Mouse (Mus musculus) 416B (cell line): ENCODE results near the gene Gadd45a.

Experiments used
- DNase-seq: peaks from one replicate; pipeline ENCODE4 v3.0.0; 2011; ENCODE audit warnings: low read depth

The Gadd45a gene

GRCm38 (mm10) chr6:67036837-67037628, at the start of gene Gadd45a:
Gene Gadd45a, minus strand, starts transcription at chr6:67037457.
- peak; percentile 97 for DNase-seq

GRCm38 (mm10) chr6:67085850-67086437, 48.7 kb upstream of the Gadd45a start:
- DNase-seq = peak; percentile 21

DNA sequence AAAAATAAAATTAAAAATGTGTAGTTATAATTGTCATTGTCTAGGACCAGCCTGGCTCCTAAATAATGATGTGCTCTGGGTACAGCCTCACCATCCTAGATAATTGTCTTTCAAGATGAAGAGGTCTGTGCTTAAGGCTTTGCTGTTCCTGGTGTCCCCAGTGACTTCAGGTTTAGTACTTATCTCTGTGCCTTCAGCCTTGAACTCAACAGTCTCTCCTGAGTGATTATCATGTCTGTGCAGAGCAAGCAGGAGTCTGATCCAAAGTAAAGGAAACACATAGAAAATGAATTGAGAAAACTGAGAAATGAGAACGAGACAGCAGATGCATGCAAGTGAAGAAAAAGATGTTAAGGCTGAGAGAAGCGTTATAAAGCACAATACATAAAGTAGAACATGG, 47.2 kb upstream of the Gadd45a start:
- DNase-seq = no peak

- DNase-seq = no peak
These were observed 43.9 kb upstream of the Gadd45a start for GRCm38 (mm10) chr6:67081141-67081540.

DNA sequence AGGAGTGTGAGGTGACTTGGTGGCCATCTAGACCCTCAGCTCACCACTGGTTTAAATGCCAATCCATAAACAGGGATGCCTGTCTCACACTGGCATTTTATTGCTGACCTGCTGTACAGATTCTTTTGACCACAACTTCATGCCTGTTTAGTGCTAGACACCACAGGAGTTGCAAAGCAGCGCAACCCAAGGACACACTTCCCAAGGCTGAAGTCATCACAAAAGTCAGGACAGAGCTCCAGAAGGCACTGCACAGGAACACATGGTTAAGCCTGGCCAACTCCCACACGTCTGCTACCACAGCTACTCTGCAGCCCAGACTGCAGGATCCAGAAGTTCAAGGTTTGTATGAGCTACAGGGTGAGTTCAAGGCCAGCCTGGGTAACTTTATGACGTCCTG, 40.8 kb upstream of the Gadd45a start:
- DNase-seq = no peak

DNA sequence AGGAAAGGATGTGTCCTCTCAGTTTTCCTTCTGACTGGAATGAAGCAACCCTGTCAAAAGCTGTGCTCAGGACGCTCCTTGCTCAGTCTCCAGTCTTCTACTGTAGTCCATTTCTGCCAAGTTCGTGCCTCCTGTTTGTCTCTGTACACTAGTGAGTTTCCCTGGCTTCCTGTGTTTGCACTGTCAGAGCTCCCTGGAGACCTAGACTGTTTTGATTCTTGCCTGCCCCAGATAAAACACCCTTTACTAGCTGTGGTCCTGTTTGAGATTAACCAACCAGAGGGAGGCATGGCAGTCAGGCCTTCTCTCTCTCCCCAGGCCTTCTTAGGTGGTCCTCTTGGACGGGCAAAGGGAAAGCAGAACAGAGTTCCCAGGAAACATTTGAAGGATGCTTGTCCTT, 40.2 kb upstream of the Gadd45a start:
- DNase-seq = no peak

DNA sequence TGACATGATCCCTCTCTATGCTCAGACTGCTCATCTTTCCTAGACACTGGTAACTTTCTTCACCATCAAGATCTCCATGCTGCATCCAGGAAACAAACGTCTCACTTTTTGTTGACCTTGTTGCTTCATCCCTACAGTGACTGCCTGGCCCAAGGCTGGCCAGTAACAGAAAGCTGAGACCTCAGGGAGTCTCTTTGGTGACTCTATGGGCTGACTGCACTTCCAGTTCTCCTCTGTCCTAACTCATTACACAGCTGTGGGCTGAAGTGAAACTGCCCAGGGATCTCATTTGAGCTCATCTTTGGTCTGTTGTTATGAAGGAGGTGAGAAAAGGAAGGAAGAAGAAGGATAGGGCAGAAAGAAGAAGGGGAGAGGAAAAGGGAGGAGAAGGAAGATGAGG, 39.1 kb upstream of the Gadd45a start:
- no peak for DNase-seq

DNA sequence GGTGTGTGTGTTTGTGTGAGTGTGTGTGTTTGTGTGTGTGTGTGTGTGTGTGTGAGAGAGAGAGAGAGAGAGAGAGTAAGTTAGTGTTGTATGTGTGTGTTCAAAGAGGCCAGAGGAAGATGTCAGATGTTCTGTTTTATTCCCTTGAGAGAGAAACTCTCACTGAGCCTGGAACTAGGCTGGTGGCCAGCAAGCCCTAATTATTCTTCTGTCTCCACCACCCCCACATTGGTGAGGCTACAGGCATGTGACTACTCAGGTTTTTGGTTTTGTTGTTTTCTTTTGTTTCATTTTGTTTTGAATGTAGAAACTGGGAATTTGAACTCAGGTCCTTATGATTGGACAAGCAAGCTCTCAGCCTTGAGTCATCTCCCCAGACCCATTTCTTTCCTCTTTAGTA, 37.6 kb upstream of the Gadd45a start:
- DNase-seq = no peak

GRCm38 (mm10) chr6:67073929-67074328, 36.7 kb upstream of the Gadd45a start:
- DNase-seq = no peak

GRCm38 (mm10) chr6:67073446-67073845, 36.2 kb upstream of the Gadd45a start:
- no peak for DNase-seq

DNA sequence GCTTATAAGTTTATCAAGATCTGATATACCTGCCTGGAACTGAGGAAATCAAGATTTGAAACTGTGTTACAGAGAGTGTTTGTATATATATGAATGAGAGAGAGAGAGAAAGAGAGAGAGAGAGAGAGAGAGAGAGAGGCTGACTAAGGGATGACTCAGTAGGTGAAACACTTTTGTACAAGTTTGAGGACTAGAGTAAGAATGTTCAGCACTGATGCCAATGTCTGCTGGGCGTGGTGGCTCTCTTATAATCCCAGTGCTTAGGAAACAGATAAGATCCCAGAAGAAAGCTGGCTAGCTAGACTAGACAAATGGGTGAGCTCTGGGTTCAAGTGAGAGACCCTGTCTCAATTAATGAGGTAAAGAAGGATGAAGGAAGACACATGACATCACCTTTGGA, 34.4 kb upstream of the Gadd45a start:
- no peak for DNase-seq

DNA sequence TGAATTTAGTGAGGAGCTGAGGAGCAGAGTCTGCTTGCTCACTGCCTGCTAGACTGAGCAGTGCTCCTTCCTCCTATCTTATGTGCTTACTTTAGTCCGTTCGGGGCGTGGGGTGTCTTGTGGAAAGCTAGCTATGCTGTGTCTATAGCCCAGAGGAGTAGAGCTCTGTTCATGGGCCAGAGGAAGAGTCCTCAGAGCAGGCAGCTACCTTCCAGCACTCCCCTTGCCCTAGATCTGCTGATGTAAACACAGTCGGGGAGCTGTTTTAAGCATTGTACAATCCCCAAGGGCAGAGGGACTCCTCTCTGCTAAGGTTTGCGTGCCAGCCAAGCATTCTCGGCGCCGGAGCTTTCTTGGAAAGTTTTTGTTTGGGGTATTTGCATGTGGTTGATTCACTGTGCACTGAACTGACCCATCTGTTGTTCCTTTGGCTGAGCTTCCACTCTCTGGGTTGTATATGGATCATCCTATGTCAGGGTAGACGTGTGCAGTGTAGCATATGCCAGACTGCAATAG, 32.6 kb upstream of the Gadd45a start:
- DNase-seq = no peak

DNA sequence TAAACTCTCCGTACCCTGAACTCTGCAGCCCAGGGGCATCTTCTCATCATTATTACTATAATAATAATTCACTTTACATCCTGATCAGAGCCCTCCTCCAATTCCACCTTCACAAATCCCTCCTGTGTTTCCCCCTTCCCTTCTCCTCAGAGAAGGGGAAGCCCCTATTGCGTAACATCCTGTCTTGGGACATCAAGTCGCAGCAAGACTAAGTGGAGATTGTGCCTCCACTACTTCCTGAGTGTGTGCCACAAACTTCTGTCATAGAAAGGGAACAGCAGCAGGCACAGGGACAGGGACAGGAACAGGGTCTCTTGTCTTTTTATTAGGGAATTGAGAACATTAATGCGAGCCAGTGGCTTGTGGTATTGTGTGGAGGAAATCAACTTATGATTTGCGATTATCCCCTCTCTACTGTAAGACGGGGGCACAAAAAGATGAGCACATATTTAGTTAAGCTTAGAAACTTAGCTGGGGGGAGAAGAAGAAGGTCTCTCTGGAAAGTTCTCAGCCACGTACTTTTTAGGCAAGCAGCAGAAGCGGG, 32.0 kb upstream of the Gadd45a start:
- peak; percentile 75 for DNase-seq

DNA sequence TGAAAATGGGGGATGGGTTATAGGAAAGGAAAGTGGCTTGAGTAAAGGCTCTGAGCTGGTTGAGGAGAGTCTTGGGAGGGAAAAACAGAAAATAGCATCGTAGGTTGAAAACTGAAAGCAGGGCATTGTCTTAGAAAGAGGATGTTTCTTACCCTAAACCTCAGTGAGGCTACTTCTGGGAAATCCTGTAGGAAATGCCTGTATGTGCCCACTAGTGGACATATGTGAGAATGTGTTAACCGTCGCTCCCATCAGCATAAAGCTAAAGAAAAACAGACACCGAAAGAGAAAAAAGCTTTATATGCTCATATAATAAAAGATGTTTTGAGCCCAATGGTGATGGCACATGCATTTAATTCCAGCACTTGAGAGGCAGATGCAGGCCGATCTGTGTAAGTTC, 22.8 kb upstream of the Gadd45a start:
- no peak for DNase-seq

DNA sequence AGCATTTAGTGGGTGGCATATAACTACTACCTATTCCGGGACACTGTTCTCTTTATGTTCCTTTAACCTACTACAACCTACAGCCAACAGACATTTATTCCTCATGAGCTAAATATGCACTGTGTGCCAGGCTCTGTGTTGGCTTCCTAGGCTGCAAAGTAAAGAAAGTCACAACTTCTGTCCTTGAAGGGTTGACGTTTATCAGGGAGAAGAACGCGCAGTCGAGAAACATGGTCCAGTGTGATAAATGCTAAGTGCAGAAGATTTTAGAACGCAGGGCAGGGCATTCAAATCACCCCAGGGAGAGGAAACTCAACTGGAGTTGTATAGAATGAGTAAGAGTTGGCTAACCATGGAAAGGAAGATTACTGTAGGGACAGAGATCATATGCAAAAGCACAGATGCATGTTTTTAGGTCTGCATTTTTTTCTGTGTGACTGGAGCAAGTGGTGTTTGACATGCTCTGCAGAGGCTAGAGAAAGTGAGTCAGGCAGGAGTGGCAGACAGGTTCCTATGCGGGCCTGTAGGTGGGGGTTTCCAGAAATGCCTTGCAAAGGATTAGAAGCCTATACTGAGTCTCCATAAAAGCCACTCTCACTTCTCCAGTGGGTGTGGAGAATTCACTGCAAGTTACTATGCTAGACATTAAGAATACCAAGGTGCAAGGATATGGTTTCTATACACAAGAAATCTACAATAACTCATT, 20.9 kb upstream of the Gadd45a start:
- no peak for DNase-seq

DNA sequence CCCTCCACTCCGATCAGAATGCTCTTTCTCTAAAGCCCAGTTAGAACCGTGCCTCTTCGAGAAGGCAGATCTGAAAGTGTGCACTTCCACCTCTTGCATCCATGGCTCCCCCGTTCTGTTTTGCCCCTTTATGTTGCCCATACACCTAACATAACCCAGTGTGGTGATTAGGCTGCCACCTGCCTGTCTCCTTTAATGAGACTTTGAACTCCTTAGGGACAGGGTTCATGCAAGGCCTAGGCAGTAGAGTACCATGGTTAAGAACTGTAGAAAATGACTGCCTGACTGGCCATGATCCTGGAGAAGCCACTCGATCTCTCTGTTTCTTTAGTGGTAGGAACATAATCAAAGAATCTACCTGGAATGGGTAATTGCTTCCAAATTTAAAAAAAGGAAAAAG, 20.3 kb upstream of the Gadd45a start:
- no peak for DNase-seq

DNA sequence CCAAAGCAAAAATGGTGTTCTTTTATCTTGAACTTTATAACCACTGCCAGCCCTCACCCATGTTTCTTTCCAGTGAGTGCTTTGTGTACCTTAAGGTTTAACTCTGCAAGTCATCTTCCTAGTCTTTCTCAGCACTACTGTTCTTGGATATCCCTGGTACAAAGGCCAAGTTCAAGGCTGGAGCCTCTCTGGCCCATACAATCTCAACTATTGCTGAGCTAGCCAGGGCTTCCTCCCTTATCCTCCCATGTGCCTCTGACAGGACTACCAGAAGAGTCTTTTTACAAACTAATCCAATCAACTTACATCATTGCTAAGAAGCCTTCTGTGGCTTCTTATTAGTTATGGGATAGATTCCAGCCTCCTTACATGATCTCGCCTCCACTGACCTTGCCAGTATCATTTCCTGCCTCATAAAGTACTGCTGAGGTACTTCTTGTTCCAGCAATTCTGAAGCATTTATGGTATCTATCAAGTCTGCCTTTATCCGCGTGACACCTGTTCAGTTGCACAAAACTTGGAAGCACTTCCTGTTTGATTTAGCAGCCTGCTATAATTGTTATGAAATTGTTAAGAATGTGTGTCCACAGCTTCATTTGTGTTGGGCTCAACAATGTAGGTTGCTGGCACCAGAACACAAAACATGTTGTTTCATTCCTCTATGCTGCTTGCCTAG, 19.8 kb upstream of the Gadd45a start:
- no peak for DNase-seq

GRCm38 (mm10) chr6:67056108-67056888, 19.0 kb upstream of the Gadd45a start:
- DNase-seq = peak; percentile 36

GRCm38 (mm10) chr6:67050063-67050462, 12.8 kb upstream of the Gadd45a start:
- no peak for DNase-seq

GRCm38 (mm10) chr6:67049695-67050038, 12.4 kb upstream of the Gadd45a start:
- DNase-seq = no peak

DNA sequence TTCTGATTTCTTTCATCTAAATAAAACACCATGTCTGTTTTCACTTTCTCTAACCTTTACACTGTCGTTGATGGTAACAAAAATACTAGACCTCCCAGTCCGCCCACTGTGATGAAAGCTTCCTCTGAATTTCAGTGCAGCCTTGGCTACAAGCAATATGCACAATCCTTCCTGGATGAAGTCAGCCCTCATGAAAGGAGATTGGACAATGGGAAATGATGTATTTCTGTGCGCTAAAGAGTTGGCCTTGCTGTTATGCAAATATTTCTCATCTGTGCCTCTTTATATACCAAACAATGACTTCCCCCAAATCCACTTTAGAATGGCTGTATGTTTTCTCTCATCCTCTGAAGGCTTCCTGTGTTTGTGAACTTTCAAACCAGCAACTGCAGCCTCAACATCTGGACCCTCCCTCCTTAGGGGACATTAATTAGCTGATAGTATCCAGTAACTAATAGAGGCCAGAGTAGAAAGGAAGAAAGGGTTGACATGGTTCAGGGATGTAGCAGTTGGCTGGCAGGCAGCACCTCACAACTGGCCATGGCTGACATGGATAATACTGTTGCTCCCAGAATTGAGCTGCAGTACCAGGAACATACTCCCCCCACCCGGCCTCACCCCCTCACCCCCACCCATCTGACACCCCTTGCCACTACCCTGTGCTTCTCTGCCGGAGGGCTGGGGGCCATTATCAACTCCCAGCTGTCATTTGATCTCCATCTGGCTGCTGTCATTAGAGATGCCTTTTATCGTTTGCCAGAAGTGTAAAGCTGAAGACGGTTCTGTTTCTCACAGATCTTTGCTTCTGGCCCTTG, 11.8 kb upstream of the Gadd45a start:
- no peak for DNase-seq
